Mouse (Mus musculus) MEL (cell line): ENCODE data around the gene Map7. TPM values are rescaled to one million over a fixed set of nuclear protein-coding genes. Genes with fewer than 3 reads are reported as not detected.
A peak's percentile ranks its signal among the peaks of the same experiment; 100 is the strongest.

Experiments
- DNase-seq: peaks from one replicate; pipeline ENCODE4 v3.0.0; 2011; ENCODE audit warnings: low read depth, low spot score
- H3K27ac ChIP-seq: 2 replicates; pipeline ENCODE4 v1.5.1; 2012; ENCODE audit warnings: low read depth, mild to moderate bottlenecking, control low read depth, low read length, moderate library complexity; ENCODE audit not compliant: control insufficient read depth
- H3K27me3 ChIP-seq, 2 experiments: fragments of 150-350 bp in 1 of 2; sonication (generic) in 1 of 2; 2 replicates each; pipeline ENCODE4 v1.6.1; 2012; ENCODE audit warnings: low read length in 2 of 2, mild to moderate bottlenecking in 2 of 2, improper control_type of control experiment in 1 of 2, moderate library complexity in 1 of 2; ENCODE audit not compliant: insufficient read depth in 2 of 2, control insufficient read depth in 1 of 2
- H3K36me3 ChIP-seq, 2 experiments: 2 replicates each; pipeline ENCODE4 v1.6.1; 2012 to 2014; ENCODE audit warnings: low read length in 2 of 2, improper control_type of control experiment in 1 of 2, inconsistent platforms in 1 of 2, mild to moderate bottlenecking in 1 of 2; ENCODE audit not compliant: insufficient read depth in 2 of 2, control insufficient read depth in 1 of 2
- H3K4me1 ChIP-seq, 2 experiments: fragments of 150-350 bp in 1 of 2; sonication (generic) in 1 of 2; 2 replicates each; pipeline ENCODE4 v1.6.1; 2012; ENCODE audit warnings: low read length in 2 of 2, improper control_type of control experiment in 1 of 2, mild to moderate bottlenecking in 1 of 2; ENCODE audit not compliant: insufficient read depth in 2 of 2, control insufficient read depth in 1 of 2
- H3K4me3 ChIP-seq, 2 experiments: fragments of 150-350 bp in 1 of 2; sonication (generic) in 1 of 2; 2 replicates each; pipeline ENCODE4 v1.5.1; 2012; ENCODE audit warnings: low read depth in 2 of 2, low read length in 2 of 2, mild to moderate bottlenecking in 2 of 2, moderate library complexity in 2 of 2, control low read depth in 1 of 2, improper control_type of control experiment in 1 of 2; ENCODE audit not compliant: control insufficient read depth in 1 of 2, insufficient read depth in 1 of 2
- H3K79me2 ChIP-seq: 2 replicates; pipeline ENCODE4 v1.6.1; 2012; ENCODE audit warnings: mild to moderate bottlenecking, low read length, moderate library complexity; ENCODE audit not compliant: control insufficient read depth, poor library complexity, insufficient read depth
- H3K9ac ChIP-seq: 2 replicates; pipeline ENCODE4 v1.6.1; 2012; ENCODE audit warnings: low read depth, mild to moderate bottlenecking, control low read depth, low read length, moderate library complexity; ENCODE audit not compliant: control insufficient read depth, poor library complexity, severe bottlenecking
- H3K9me3 ChIP-seq: fragments of 150-350 bp; sonication (generic); replicated peaks from 2 replicates; pipeline ENCODE4 v1.6.1; 2012; ENCODE audit warnings: mild to moderate bottlenecking, low read length, improper control_type of control experiment, moderate library complexity; ENCODE audit not compliant: insufficient read depth
- CHD1 ChIP-seq: IDR thresholded peaks from 2 replicates; pipeline ENCODE4 v1.6.1; 2012; ENCODE audit warnings: low read depth, mild to moderate bottlenecking, inconsistent platforms, low read length, improper control_type of control experiment
- CHD2 ChIP-seq: IDR thresholded peaks from 2 replicates; pipeline ENCODE4 v1.6.1; 2011; ENCODE audit warnings: low read length, improper control_type of control experiment
- CTCF ChIP-seq, 3 experiments: IDR thresholded peaks in 2 of 3; conservative IDR thresholded peaks in 1 of 3; 2 replicates each; pipeline ENCODE4 v1.5.1; 2011 to 2012; ENCODE audit warnings: low read length in 3 of 3, low read depth in 2 of 3, mild to moderate bottlenecking in 2 of 3, improper control_type of control experiment in 1 of 3, inconsistent platforms in 1 of 3, mixed read lengths in 1 of 3, moderate library complexity in 1 of 3; ENCODE audit not compliant: control insufficient read depth in 1 of 3, insufficient read depth in 1 of 3, poor library complexity in 1 of 3, severe bottlenecking in 1 of 3
- GABPA ChIP-seq: IDR thresholded peaks from 2 replicates; pipeline ENCODE4 v1.6.1; 2012; ENCODE audit warnings: low read depth, mild to moderate bottlenecking, inconsistent platforms, low read length, improper control_type of control experiment, moderate library complexity
- JUND ChIP-seq: IDR thresholded peaks from 2 replicates; pipeline ENCODE4 v1.6.1; 2011; ENCODE audit warnings: low read depth, mild to moderate bottlenecking, improper control_type of control experiment, low read length
- MAZ ChIP-seq: IDR thresholded peaks from 2 replicates; pipeline ENCODE4 v1.6.1; 2012; ENCODE audit warnings: low read depth, mild to moderate bottlenecking, inconsistent platforms, low read length, improper control_type of control experiment
- MXI1 ChIP-seq: IDR thresholded peaks from 2 replicates; pipeline ENCODE4 v1.6.1; 2011; ENCODE audit warnings: mild to moderate bottlenecking, low read depth, low read length, improper control_type of control experiment
- MYC ChIP-seq: IDR thresholded peaks from 2 replicates; pipeline ENCODE4 v1.6.1; 2011; ENCODE audit warnings: low read depth, mild to moderate bottlenecking, low read length, improper control_type of control experiment, moderate library complexity
- NRF1 ChIP-seq: IDR thresholded peaks from 2 replicates; pipeline ENCODE4 v1.6.1; 2014; ENCODE audit warnings: low read depth, mild to moderate bottlenecking, inconsistent platforms, low read length, improper control_type of control experiment, moderate library complexity; ENCODE audit not compliant: poor library complexity, insufficient read depth, severe bottlenecking
- POLR2A ChIP-seq, 2 experiments: IDR thresholded peaks; 2 replicates each; pipeline ENCODE4 v1.6.1; 2011 to 2012; ENCODE audit warnings: low read length in 2 of 2, mild to moderate bottlenecking in 2 of 2, control low read depth in 1 of 2, improper control_type of control experiment in 1 of 2, low read depth in 1 of 2, moderate library complexity in 1 of 2; ENCODE audit not compliant: control insufficient read depth in 1 of 2, insufficient read depth in 1 of 2, poor library complexity in 1 of 2
- POLR2AphosphoS5 ChIP-seq: IDR thresholded peaks from 2 replicates; pipeline ENCODE4 v1.6.1; 2012; ENCODE audit warnings: low read depth, borderline replicate concordance, mild to moderate bottlenecking, inconsistent platforms, low read length, moderate library complexity, mixed read lengths
- RCOR1 ChIP-seq: IDR thresholded peaks from 2 replicates; pipeline ENCODE4 v1.6.1; 2012; ENCODE audit warnings: low read depth, mild to moderate bottlenecking, inconsistent platforms, low read length, improper control_type of control experiment
- SIN3A ChIP-seq: IDR thresholded peaks from 2 replicates; pipeline ENCODE4 v1.6.1; 2012; ENCODE audit warnings: low read length, improper control_type of control experiment, inconsistent platforms
- TBP ChIP-seq: IDR thresholded peaks from 2 replicates; pipeline ENCODE4 v1.8.0; 2011; ENCODE audit warnings: low read depth, low read length, improper control_type of control experiment
- USF1 ChIP-seq: IDR thresholded peaks from 2 replicates; pipeline ENCODE4 v1.6.1; 2014; ENCODE audit warnings: low read depth, mild to moderate bottlenecking, inconsistent platforms, low read length, improper control_type of control experiment, moderate library complexity
- ZKSCAN1 ChIP-seq: IDR thresholded peaks from 2 replicates; pipeline ENCODE4 v1.6.1; 2012; ENCODE audit warnings: low read depth, mild to moderate bottlenecking, inconsistent platforms, low read length, improper control_type of control experiment, moderate library complexity
- ZMIZ1 ChIP-seq: IDR thresholded peaks from 2 replicates; pipeline ENCODE4 v1.6.1; 2012; ENCODE audit warnings: low read depth, mild to moderate bottlenecking, inconsistent platforms, low read length, improper control_type of control experiment, moderate library complexity
- ZNF384 ChIP-seq: IDR thresholded peaks from 2 replicates; pipeline ENCODE4 v1.6.1; 2012; ENCODE audit warnings: low read depth, mild to moderate bottlenecking, inconsistent platforms, low read length, improper control_type of control experiment
- polyA plus RNA-seq, 2 experiments: library from polyadenylated mRNA; stranded (reverse) in 1 of 2; unstranded in 1 of 2; fragments of >175 nt in 1 of 2; fragments of >200 nt in 1 of 2; gene quantifications; 2 replicates each; pipeline versions ENCODE4 v1.2.1 to v1.2.4; 2012; ENCODE audit warnings: low replicate concordance in 2 of 2, low read depth in 1 of 2; ENCODE audit not compliant: insufficient read length in 2 of 2, insufficient read depth in 1 of 2, missing spikeins in 1 of 2
- total RNA-seq: library from RNA; depleted of rRNA; stranded (reverse); fragments of 300-350 nt; gene quantifications from 2 replicates; pipeline ENCODE4 v1.2.3, GENCODE M21; 2012

Gene Map7
- total and polyA plus RNA-seq, 3 experiments, result 3.1 to 9.5 TPM; not detected in 1

DNA sequence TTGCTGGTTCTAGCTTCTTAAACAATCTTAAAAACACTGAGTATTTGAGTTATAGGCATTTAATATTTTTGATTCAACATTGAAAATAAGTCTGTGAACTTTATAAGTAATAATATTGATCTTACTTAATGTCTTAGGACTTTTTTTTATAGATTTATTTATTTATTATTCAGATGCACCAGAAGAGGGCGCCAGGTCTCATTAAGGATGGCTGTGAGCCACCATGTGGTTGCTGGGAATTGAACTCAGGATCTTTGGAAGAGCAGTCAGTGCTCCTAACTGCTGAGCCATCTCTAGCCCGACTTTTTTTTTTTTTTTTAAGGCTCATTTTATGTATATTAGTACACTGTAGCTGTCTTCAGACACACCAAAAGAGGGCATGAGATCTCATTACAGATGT is 166.5 kb downstream of the Map7 start:
- peak; percentile 67 for DNase-seq
- H3K4me3 ChIP-seq, result peak overlapping the region; percentile 13 to 64; a peak in 3 of 4 replicates
- peaks cover 10 to 13% of the 10 kb centered on the region in 2 experiments; a peak in 3 of 4 replicates for H3K4me1 ChIP-seq
- H3K9ac ChIP-seq, result peak overlapping the region; percentile 92; the same call in 1 of the 2 replicates
- peaks cover 64% of the 10 kb centered on the region for H3K79me2 ChIP-seq
- no peaks in the 10 kb centered on the region for H3K27me3 ChIP-seq
- H3K27ac ChIP-seq, result no peak overlapping the region
- no peaks in the 10 kb centered on the region for H3K9me3 ChIP-seq
- peaks cover 37 to 50% of the 10 kb centered on the region in 2 experiments for H3K36me3 ChIP-seq
- TF ChIP-seq MYC, result 0 out of 2 replicates have a peak, but pooled peaks have one; percentile 58
- TF ChIP-seq SIN3A, result peak; percentile 39; the same call in 1 of the 2 replicates
- no peak for TF ChIP-seq USF1
- TF ChIP-seq CTCF (IDR thresholded peaks at IDR 0.05 in 2 of 3, conservative IDR thresholded peaks at IDR 0.05 in 1 of 3; ENCODE audit: control insufficient read depth in 1 of 3, insufficient read depth in 1 of 3, low read depth in 2 of 3, low read length in 3 of 3, poor library complexity in 1 of 3, severe bottlenecking in 1 of 3), result peak; percentile 26 to 39 (median 31); a peak in 5 of 6 replicates
- TF ChIP-seq MXI1, result 0 out of 2 replicates have a peak, but pooled peaks have one; percentile 26
- TF ChIP-seq ZNF384, result peak; percentile 73

DNA sequence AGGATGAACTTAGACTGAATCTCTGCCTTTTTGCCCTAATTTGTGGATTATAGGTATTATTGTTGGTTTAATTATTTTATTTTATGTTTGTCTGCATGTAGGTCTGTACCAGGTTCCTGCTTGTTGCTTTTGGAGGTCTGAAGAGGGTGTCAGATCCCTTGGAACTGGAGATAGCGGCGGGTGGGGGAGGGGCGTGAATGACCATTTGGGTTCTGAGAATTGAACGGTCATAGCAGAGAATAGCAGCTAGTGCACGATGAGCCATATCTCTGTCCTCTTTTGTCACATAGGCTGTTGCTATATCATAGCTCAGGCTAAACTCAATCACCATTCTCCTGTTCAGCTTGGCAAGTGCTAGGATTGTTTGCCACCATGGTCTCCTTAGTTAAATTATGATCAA is 169.2 kb downstream of the Map7 start:
- Histone ChIP-seq H3K27me3 (no peaks in the 10 kb centered on the region), H3K4me1 (peaks cover 7 to 10% of the 10 kb centered on the region in 2 experiments; a peak in 3 of 4 replicates), H3K4me3 (no peak overlapping the region), H3K9me3 (no peaks in the 10 kb centered on the region), H3K36me3 (peaks cover 56 to 58% of the 10 kb centered on the region in 2 experiments), H3K9ac (no peak overlapping the region), H3K27ac (no peak overlapping the region), H3K79me2 (peaks cover 64% of the 10 kb centered on the region)
- no peak for DNase-seq
- no peak for TF ChIP-seq SIN3A
- TF ChIP-seq NRF1, result no peak
- TF ChIP-seq POLR2A (IDR thresholded peaks at IDR 0.05; ENCODE audit: control insufficient read depth in 1 of 2, insufficient read depth in 1 of 2, low read depth in 1 of 2, low read length in 2 of 2, poor library complexity in 1 of 2), result no peak
- TF ChIP-seq MAZ, result no peak
- no peak for TF ChIP-seq ZMIZ1
- TF ChIP-seq JUND, result no peak
- TF ChIP-seq GABPA, result no peak
- TF ChIP-seq CHD1, result no peak
- no peak for TF ChIP-seq ZKSCAN1
- TF ChIP-seq RCOR1, result no peak
- no peak for TF ChIP-seq POLR2AphosphoS5
- no peak for TF ChIP-seq MYC
- TF ChIP-seq ZNF384, result no peak
- TF ChIP-seq CHD2, result no peak
- TF ChIP-seq TBP, result no peak
